Mouse (Mus musculus): Measurements from ENCODE around the gene Col9a1. TPM values are rescaled to one million over a fixed set of nuclear protein-coding genes. Genes with fewer than 3 reads are reported as not detected.

Col9a1 gene
- polyA plus RNA-seq, 1 experiment from 2014 or later, result 0.57 TPM

GRCm38 (mm10) chr1:24195070-24195840 lies 17.8 kb downstream of the Col9a1 start:
- DNase-seq (ENCODE audit: low spot score), result no peak
- WGBS, result 48% methylated on average over 12 of the region's 12 CpGs
- H3K4me2 ChIP-seq (ENCODE audit: low read length), result no peak overlapping the region

DNA sequence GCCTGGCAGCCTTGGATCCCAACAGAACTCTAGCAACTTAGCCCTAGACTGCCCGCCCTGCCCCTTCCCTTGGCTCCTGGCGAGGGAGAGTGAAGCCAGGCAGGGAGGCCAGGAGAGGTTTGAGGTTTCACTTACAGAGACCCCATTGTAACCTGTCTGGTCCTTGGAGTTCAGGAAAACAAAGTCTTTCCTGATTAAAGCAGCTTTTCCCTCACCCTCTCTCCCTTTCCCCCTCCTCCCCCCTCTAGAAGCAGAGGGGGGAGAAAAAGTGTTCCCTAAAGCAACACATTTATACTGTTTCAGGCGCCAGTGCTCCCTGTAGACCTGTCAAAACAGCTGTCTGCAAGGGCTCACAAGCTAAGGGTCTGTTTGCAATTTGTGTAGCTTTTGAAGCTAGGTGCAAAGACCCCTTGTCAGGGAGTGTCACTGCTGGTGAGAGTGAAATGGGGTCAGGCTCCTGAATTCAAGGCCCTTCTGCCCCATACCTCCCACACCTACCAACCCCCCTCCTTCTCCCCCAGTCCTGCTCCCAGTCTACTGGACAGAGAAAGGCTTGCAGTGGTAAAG lies 18.6 kb downstream of the Col9a1 start:
- Histone ChIP-seq H3K9ac (ENCODE audit: low read length) (no peak overlapping the region), H3K4me1 (ENCODE audit: control insufficient read depth, insufficient read depth, low read length) (peaks cover 6% of the 10 kb centered on the region; the same call in 1 of the 2 replicates), H3K9me3 (replicated peaks; ENCODE audit: control insufficient read depth, low read length) (no peaks in the 10 kb centered on the region), H3K4me3 (ENCODE audit: low read depth, low read length) (no peak overlapping the region), H3K36me3 (ENCODE audit: control insufficient read depth, insufficient read depth, low read length) (no peaks in the 10 kb centered on the region), H3K27ac (ENCODE audit: low read depth, low read length) (no peak overlapping the region), H3K4me2 (ENCODE audit: low read length) (no peak overlapping the region), H3K27me3 (replicated peaks; ENCODE audit: control insufficient read depth, insufficient read depth, low read length) (no peaks in the 10 kb centered on the region)
- 8% methylated on average over 3 of the region's 3 CpGs for WGBS
- peak; percentile 29 for DNase-seq (ENCODE audit: low spot score)
- peak; percentile 52 for ATAC-seq

More at GRCm38 (mm10) chr1:24195070-24195840, 17.8 kb downstream of the Col9a1 start:
- H3K4me3 ChIP-seq (ENCODE audit: low read depth, low read length), result no peak overlapping the region
- no peak overlapping the region for H3K9ac ChIP-seq (ENCODE audit: low read length)
- no peaks in the 10 kb centered on the region for H3K36me3 ChIP-seq (ENCODE audit: control insufficient read depth, insufficient read depth, low read length)
- no peaks in the 10 kb centered on the region for H3K27me3 ChIP-seq (replicated peaks; ENCODE audit: control insufficient read depth, insufficient read depth, low read length)
- H3K9me3 ChIP-seq (replicated peaks; ENCODE audit: control insufficient read depth, low read length), result no peaks in the 10 kb centered on the region
- ATAC-seq, result 0 out of 2 replicates have a peak, but pooled peaks have one; percentile 30
- peaks cover 6% of the 10 kb centered on the region; the same call in 1 of the 2 replicates for H3K4me1 ChIP-seq (ENCODE audit: control insufficient read depth, insufficient read depth, low read length)
- no peak overlapping the region for H3K27ac ChIP-seq (ENCODE audit: low read depth, low read length)

DNA sequence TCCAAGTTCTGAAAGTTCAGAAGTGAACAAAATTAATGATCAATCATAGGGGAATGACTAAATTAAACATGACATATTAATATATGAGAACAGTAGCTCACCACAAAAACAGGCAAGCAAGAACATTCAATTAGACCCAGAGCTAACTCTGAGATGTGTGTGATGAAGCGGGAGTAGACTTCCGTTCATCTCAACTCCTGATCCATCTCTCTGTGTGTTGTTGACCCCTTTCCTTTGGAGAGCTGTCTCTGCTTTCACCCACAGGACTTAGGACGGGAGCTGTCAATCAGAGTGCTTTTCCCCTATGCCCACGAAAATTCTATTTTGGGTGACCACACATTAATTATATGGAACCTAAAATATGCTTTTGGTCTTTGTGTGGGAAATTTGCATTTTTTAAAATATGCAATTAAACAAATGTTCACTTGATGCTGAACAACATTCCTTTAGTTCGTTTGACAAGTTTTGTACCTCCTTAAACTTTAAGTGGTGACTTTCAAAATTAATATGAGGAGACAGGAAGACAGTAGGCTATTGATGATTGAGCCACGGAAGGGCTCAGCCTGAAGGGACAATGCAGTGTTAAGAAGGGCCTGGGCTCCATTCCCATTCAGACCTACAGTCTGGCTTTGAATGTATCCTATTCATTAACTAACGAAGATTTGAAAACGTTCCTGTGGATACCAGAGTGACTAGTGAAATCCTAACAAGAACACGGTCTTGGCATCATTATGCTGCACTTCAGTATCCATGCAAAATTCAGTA lies 34.4 kb downstream of the Col9a1 start:
- Histone ChIP-seq H3K4me3 (ENCODE audit: low read depth, low read length) (no peak overlapping the region), H3K27me3 (replicated peaks; ENCODE audit: control insufficient read depth, insufficient read depth, low read length) (no peaks in the 10 kb centered on the region), H3K4me2 (ENCODE audit: low read length) (no peak overlapping the region), H3K27ac (ENCODE audit: low read depth, low read length) (no peak overlapping the region), H3K9ac (ENCODE audit: low read length) (no peak overlapping the region), H3K9me3 (replicated peaks; ENCODE audit: control insufficient read depth, low read length) (0 out of 2 replicates have a peak, but pooled peaks cover 2% of the 10 kb centered on the region), H3K36me3 (ENCODE audit: control insufficient read depth, insufficient read depth, low read length) (no peaks in the 10 kb centered on the region), H3K4me1 (ENCODE audit: control insufficient read depth, insufficient read depth, low read length) (no peaks in the 10 kb centered on the region)
- 33% methylated on average over 9 of the region's 9 CpGs for WGBS
- peak; percentile 36 for DNase-seq (ENCODE audit: low spot score)
- peak; percentile 42; the same call in 1 of the 2 replicates for ATAC-seq

DNA sequence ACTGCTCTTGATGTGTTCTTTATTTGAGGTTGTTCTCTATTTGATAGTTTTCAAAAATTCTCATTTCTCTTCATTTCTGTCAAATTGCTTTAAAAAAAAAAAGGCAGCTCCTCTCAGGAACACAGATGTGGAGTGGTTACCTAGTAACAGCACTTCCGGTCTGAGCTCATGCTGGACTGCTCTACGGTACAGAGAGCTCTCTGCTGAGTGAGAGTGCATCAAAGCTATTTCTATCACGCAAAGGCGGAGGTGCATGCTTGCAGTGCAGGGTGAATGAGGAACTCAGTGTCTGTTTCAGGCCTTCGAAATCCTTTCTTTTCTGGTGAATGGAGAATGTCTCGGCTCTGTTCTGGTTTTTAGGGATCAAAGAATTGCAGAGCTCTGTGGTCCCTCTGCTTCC lies 41.6 kb downstream of the Col9a1 start:
- no peaks in the 10 kb centered on the region for H3K36me3 ChIP-seq (ENCODE audit: control insufficient read depth, insufficient read depth, low read length)
- H3K9ac ChIP-seq (ENCODE audit: low read length), result no peak overlapping the region
- 53% methylated on average over 6 of the region's 6 CpGs for WGBS
- no peak overlapping the region for H3K27ac ChIP-seq (ENCODE audit: low read depth, low read length)
- DNase-seq (ENCODE audit: low spot score) (peak; percentile 45), ATAC-seq (peak; percentile 75)
- H3K4me1 ChIP-seq (ENCODE audit: control insufficient read depth, insufficient read depth, low read length), result no peaks in the 10 kb centered on the region
- no peak overlapping the region for H3K4me3 ChIP-seq (ENCODE audit: low read depth, low read length)
- H3K9me3 ChIP-seq (replicated peaks; ENCODE audit: control insufficient read depth, low read length), result no peaks in the 10 kb centered on the region
- no peaks in the 10 kb centered on the region for H3K27me3 ChIP-seq (replicated peaks; ENCODE audit: control insufficient read depth, insufficient read depth, low read length)
- H3K4me2 ChIP-seq (ENCODE audit: low read length), result no peak overlapping the region

DNA sequence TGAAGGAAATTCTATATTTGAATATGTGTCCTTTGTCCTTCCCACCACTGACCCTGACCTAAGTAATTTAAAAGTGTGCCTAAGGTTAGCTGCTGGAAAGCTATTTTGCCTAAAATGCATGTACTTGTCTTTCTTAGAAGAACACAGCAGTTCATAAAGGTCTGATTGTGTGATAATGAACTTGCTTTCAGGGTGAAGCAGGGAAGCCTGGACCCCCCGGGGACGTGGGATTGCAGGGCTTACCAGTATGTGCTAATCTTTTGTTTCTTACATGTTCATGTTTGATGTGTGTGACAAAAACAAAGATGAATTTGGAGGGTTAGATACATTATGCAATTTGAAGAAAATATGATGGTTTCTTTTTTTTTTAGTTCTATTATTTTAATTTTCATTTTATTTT lies 44.8 kb downstream of the Col9a1 start:
- Histone ChIP-seq H3K9me3 (replicated peaks; ENCODE audit: control insufficient read depth, low read length) (no peaks in the 10 kb centered on the region), H3K4me3 (ENCODE audit: low read depth, low read length) (no peak overlapping the region), H3K4me2 (ENCODE audit: low read length) (no peak overlapping the region), H3K9ac (ENCODE audit: low read length) (no peak overlapping the region), H3K27me3 (replicated peaks; ENCODE audit: control insufficient read depth, insufficient read depth, low read length) (no peaks in the 10 kb centered on the region), H3K4me1 (ENCODE audit: control insufficient read depth, insufficient read depth, low read length) (peaks cover 3% of the 10 kb centered on the region; the same call in 1 of the 2 replicates), H3K27ac (ENCODE audit: low read depth, low read length) (no peak overlapping the region), H3K36me3 (ENCODE audit: control insufficient read depth, insufficient read depth, low read length) (no peaks in the 10 kb centered on the region)
- DNase-seq (ENCODE audit: low spot score) (no peak), ATAC-seq (no peak)
- WGBS, result 67% methylated on average over 2 of the region's 2 CpGs

DNA sequence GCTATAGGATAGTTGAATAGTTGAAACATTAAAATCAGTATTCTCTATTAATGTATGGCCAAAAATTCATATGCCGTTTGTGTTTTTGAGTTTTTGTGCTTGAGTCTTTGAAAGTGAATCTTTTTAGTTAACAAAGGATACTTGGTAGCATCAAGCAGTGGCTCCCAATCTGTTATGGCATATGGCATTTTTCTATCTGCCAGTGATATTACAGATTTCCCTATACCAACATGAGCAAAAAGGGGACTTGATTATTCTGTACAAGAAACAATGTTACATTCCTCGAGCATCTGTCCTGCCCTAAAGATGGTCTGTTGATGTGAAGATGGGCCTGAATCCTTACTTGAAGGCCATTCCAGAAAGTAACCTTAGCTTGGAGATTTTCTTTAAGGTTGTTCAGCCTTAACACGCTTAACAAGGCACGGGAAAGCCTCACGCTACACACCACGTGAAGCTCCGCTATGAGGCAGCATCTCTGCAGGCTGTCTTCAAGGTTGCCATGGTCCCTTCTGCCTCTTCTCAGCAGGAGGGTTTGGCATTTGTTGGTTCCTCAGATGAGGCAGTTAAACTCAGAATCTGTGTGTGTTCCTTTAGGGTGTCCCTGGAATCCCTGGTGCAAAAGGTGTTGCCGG lies 45.7 kb downstream of the Col9a1 start:
- Histone ChIP-seq H3K36me3 (ENCODE audit: control insufficient read depth, insufficient read depth, low read length) (no peaks in the 10 kb centered on the region), H3K4me2 (ENCODE audit: low read length) (no peak overlapping the region), H3K9me3 (replicated peaks; ENCODE audit: control insufficient read depth, low read length) (no peaks in the 10 kb centered on the region), H3K4me1 (ENCODE audit: control insufficient read depth, insufficient read depth, low read length) (peaks cover 3% of the 10 kb centered on the region; the same call in 1 of the 2 replicates), H3K27me3 (replicated peaks; ENCODE audit: control insufficient read depth, insufficient read depth, low read length) (no peaks in the 10 kb centered on the region), H3K4me3 (ENCODE audit: low read depth, low read length) (no peak overlapping the region), H3K27ac (ENCODE audit: low read depth, low read length) (peak overlapping the region; percentile 60; the same call in 1 of the 2 replicates), H3K9ac (ENCODE audit: low read length) (no peak overlapping the region)
- DNase-seq (ENCODE audit: low spot score) (peak; percentile 67), ATAC-seq (no peak)
- WGBS, result 79% methylated on average over 8 of the region's 8 CpGs

GRCm38 (mm10) chr1:24225825-24226526 lies 48.6 kb downstream of the Col9a1 start:
- 71% methylated on average over 4 of the region's 4 CpGs for WGBS
- Histone ChIP-seq H3K9ac (ENCODE audit: low read length) (no peak overlapping the region), H3K4me1 (ENCODE audit: control insufficient read depth, insufficient read depth, low read length) (peaks cover 3% of the 10 kb centered on the region; the same call in 1 of the 2 replicates), H3K4me2 (ENCODE audit: low read length) (no peak overlapping the region), H3K27me3 (replicated peaks; ENCODE audit: control insufficient read depth, insufficient read depth, low read length) (no peaks in the 10 kb centered on the region), H3K9me3 (replicated peaks; ENCODE audit: control insufficient read depth, low read length) (no peaks in the 10 kb centered on the region), H3K27ac (ENCODE audit: low read depth, low read length) (peak overlapping the region; percentile 70), H3K36me3 (ENCODE audit: control insufficient read depth, insufficient read depth, low read length) (no peaks in the 10 kb centered on the region), H3K4me3 (ENCODE audit: low read depth, low read length) (no peak overlapping the region)
- peak; percentile 84 for DNase-seq (ENCODE audit: low spot score)
- ATAC-seq, result peak; percentile 93

Measured in forebrain, embryonic 14.5 days (tissue).